Mouse (Mus musculus): Measurements from ENCODE around the gene Zfp280b.

GRCm38 (mm10) chr10:75995463-75995862 is 37.0 kb upstream of the Zfp280b start:
- TF ChIP-seq POLR2A (IDR thresholded peaks at IDR 0.05; ENCODE audit: low read depth, low read length) = no peak
- TF ChIP-seq CTCF (IDR thresholded peaks at IDR 0.05; ENCODE audit: borderline replicate concordance, insufficient read depth, low read length) = no peak

All from embryonic fibroblast, embryonic 13.5 days (primary cell).